Mouse (Mus musculus) CH12.LX (cell line): Measurements from ENCODE around the gene Cdh9. TPM values are rescaled to one million over a fixed set of nuclear protein-coding genes. Genes with fewer than 3 reads are reported as not detected.

Experiments used
- DNase-seq: peaks from one replicate; pipeline ENCODE4 v3.0.0-alpha.2; 2013; ENCODE audit errors: extremely low read depth
- H3K27ac ChIP-seq: 2 replicates; pipeline ENCODE4 v1.5.1; 2012; ENCODE audit warnings: low read depth, mild to moderate bottlenecking, control low read depth, moderate library complexity; ENCODE audit not compliant: insufficient read depth
- H3K27me3 ChIP-seq: replicated peaks from 2 replicates; pipeline ENCODE3; 2012; ENCODE audit warnings: inconsistent platforms
- H3K36me3 ChIP-seq, 2 experiments: replicated peaks in 1 of 2; 2 replicates each; pipeline versions ENCODE3 to v1.6.1; 2012; ENCODE audit warnings: inconsistent platforms in 1 of 2, low read length in 1 of 2, mild to moderate bottlenecking in 1 of 2, mixed read lengths in 1 of 2, moderate library complexity in 1 of 2; ENCODE audit not compliant: control insufficient read depth in 1 of 2, insufficient read depth in 1 of 2
- H3K4me1 ChIP-seq, 2 experiments: 2 replicates each; pipeline ENCODE4 v1.6.1; 2012; ENCODE audit warnings: inconsistent platforms in 1 of 2, moderate library complexity in 1 of 2; ENCODE audit not compliant: insufficient read depth in 2 of 2, control insufficient read depth in 1 of 2
- H3K4me2 ChIP-seq: 2 replicates; pipeline ENCODE4 v1.6.1; 2012; ENCODE audit warnings: low read depth, mild to moderate bottlenecking, control low read depth; ENCODE audit not compliant: poor library complexity, insufficient read depth, severe bottlenecking
- H3K4me3 ChIP-seq, 3 experiments: fragments of 150-350 bp in 1 of 3; sonication (generic) in 1 of 3; replicated peaks in 1 of 3; 2 replicates each; pipeline versions ENCODE3 to v1.5.1; 2011 to 2012; ENCODE audit warnings: low read depth in 2 of 3, low read length in 2 of 3, mild to moderate bottlenecking in 2 of 3, moderate library complexity in 2 of 3, control low read depth in 1 of 3, improper control_type of control experiment in 1 of 3, inconsistent platforms in 1 of 3, mixed read lengths in 1 of 3; ENCODE audit not compliant: poor library complexity in 1 of 3
- H3K79me2 ChIP-seq: replicated peaks from 2 replicates; pipeline ENCODE4 v1.6.1; 2012; ENCODE audit warnings: mild to moderate bottlenecking, moderate library complexity; ENCODE audit not compliant: control insufficient read depth, poor library complexity, insufficient read depth, severe bottlenecking; ENCODE audit errors: extremely low read depth
- H3K9ac ChIP-seq: 2 replicates; pipeline ENCODE4 v1.6.1; 2012; ENCODE audit warnings: low read depth, mild to moderate bottlenecking, control low read depth, moderate library complexity; ENCODE audit not compliant: insufficient read depth
- H3K9me3 ChIP-seq: replicated peaks from 2 replicates; pipeline ENCODE3; 2012; ENCODE audit warnings: low read length, inconsistent platforms, mixed read lengths
- CHD1 ChIP-seq: IDR thresholded peaks from 2 replicates; pipeline ENCODE4 v1.6.1; 2012; ENCODE audit warnings: low read depth, low read length, improper control_type of control experiment, inconsistent platforms
- CHD2 ChIP-seq: IDR thresholded peaks from 2 replicates; pipeline ENCODE4 v1.6.1; 2011; ENCODE audit warnings: low read length, improper control_type of control experiment
- CTCF ChIP-seq, 2 experiments: IDR thresholded peaks in 1 of 2; conservative IDR thresholded peaks in 1 of 2; 2 replicates each; pipeline ENCODE4 v1.5.1; 2011 to 2012; ENCODE audit warnings: low read depth in 2 of 2, low read length in 2 of 2, improper control_type of control experiment in 1 of 2, inconsistent platforms in 1 of 2, mild to moderate bottlenecking in 1 of 2, moderate library complexity in 1 of 2
- EP300 ChIP-seq: IDR thresholded peaks from 2 replicates; pipeline ENCODE4 v1.6.1; 2011; ENCODE audit warnings: low read length, improper control_type of control experiment
- JUN ChIP-seq: IDR thresholded peaks from 2 replicates; pipeline ENCODE4 v1.6.1; 2011; ENCODE audit warnings: low read depth, mild to moderate bottlenecking, low read length, improper control_type of control experiment, moderate library complexity; ENCODE audit not compliant: insufficient read depth
- JUND ChIP-seq: conservative IDR thresholded peaks from 2 replicates; pipeline ENCODE4 v1.6.1; 2011; ENCODE audit warnings: low read depth, low read length, improper control_type of control experiment
- KAT2A ChIP-seq: IDR thresholded peaks from 2 replicates; pipeline ENCODE4 v1.6.1; 2012; ENCODE audit warnings: low read length, improper control_type of control experiment, inconsistent platforms; ENCODE audit not compliant: insufficient replicate concordance
- MAFK ChIP-seq: IDR thresholded peaks from 2 replicates; pipeline ENCODE4 v1.6.1; 2011; ENCODE audit warnings: low read length, improper control_type of control experiment; ENCODE audit not compliant: insufficient replicate concordance
- MAX ChIP-seq: IDR thresholded peaks from 2 replicates; pipeline ENCODE4 v1.6.1; 2011; ENCODE audit warnings: low read length, improper control_type of control experiment
- MEF2A ChIP-seq: IDR thresholded peaks from 2 replicates; pipeline ENCODE4 v1.6.1; 2014; ENCODE audit warnings: low read depth, mild to moderate bottlenecking, inconsistent platforms, low read length, improper control_type of control experiment, borderline replicate concordance
- PAX5 ChIP-seq: IDR thresholded peaks from 2 replicates; pipeline ENCODE4 v1.6.1; 2012; ENCODE audit warnings: low read length, inconsistent platforms, mixed read lengths
- POLR2A ChIP-seq: IDR thresholded peaks from 2 replicates; pipeline ENCODE4 v1.6.1; 2011; ENCODE audit warnings: low read depth, mild to moderate bottlenecking, improper control_type of control experiment, low read length
- POLR2AphosphoS2 ChIP-seq: IDR thresholded peaks from 2 replicates; pipeline ENCODE4 v1.6.1; 2011; ENCODE audit warnings: low read depth, low read length, improper control_type of control experiment
- RAD21 ChIP-seq: IDR thresholded peaks from 2 replicates; pipeline ENCODE4 v1.6.1; 2011; ENCODE audit warnings: low read depth, mild to moderate bottlenecking, low read length, improper control_type of control experiment, moderate library complexity
- RCOR1 ChIP-seq: conservative IDR thresholded peaks from 2 replicates; pipeline ENCODE4 v1.6.1; 2012; ENCODE audit warnings: low read depth, mild to moderate bottlenecking, inconsistent platforms, low read length, improper control_type of control experiment
- TBP ChIP-seq: conservative IDR thresholded peaks from 2 replicates; pipeline ENCODE4 v1.6.1; 2011; ENCODE audit warnings: low read depth, low read length, improper control_type of control experiment
- USF1 ChIP-seq: IDR thresholded peaks from 2 replicates; pipeline ENCODE4 v1.6.1; 2014; ENCODE audit warnings: low read depth, mild to moderate bottlenecking, inconsistent platforms, low read length, improper control_type of control experiment
- USF2 ChIP-seq: conservative IDR thresholded peaks from 2 replicates; pipeline ENCODE4 v1.6.1; 2011; ENCODE audit warnings: low read depth, low read length, improper control_type of control experiment
- dilution Hi-C: fragments of 300-500 bp; cut with MboI; formaldehyde crosslinking; loops from 2 replicates; pipeline ENCODE4 v1.14.3; 2020; ENCODE audit warnings: low sequenced_read_pairs; ENCODE audit not compliant: extremely low pct_unique_long_range_greater_than_20kb, extremely low pct_ligation_motif_present
- in situ Hi-C: fragments of 300-500 bp; cut with MboI; formaldehyde crosslinking; loops from 3 replicates; pipeline ENCODE4 v1.14.3; 2019; ENCODE audit warnings: low sequenced_read_pairs, low pct_ligation_motif_present, low pct_unique_long_range_greater_than_20kb, mixed read lengths
- polyA plus RNA-seq: library from polyadenylated mRNA; unstranded; fragments of >175 nt; gene quantifications from 2 replicates; pipeline ENCODE4 v1.2.1, GENCODE M21; 2012; ENCODE audit warnings: low read depth; ENCODE audit not compliant: insufficient read length
- total RNA-seq, 2 experiments: library from RNA; depleted of rRNA; stranded (reverse); fragments of 300-350 nt in 1 of 2; fragments of >200 nt in 1 of 2; gene quantifications; 2 replicates each; pipeline ENCODE4 v1.2.3; 2012 to 2014

The Cdh9 gene
- total and polyA plus RNA-seq, 3 experiments, result not detected

DNA sequence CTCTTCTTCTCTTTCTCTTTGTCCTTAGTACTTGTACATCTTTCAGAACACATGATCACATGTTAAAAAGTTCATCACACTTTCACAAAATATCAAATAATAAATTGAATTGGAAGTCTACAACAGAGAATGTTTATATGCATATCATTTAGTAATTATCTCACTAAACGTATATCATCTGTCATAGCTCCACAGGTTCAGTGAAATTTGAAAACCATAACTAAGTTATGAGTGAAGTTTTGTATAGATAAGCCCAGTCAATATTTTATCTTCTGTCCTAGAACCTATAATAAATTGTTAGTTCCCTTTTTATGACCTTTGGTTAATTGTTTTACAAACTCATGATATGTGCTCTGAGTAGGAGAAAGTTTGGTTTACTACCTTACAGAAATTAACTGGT is 106.2 kb downstream of the Cdh9 start:
- Histone ChIP-seq H3K9ac (no peak overlapping the region), H3K79me2 (no peaks in the 10 kb centered on the region), H3K27ac (no peak overlapping the region), H3K27me3 (no peaks in the 10 kb centered on the region)
- no peak for DNase-seq
- dilution Hi-C loops, result no loop called here
- TF ChIP-seq KAT2A, result no peak
- TF ChIP-seq RCOR1, result no peak
- no peak for TF ChIP-seq USF1
- no peak for TF ChIP-seq USF2
- no peak for TF ChIP-seq CTCF (conservative IDR thresholded peaks at IDR 0.05 in 1 of 2, IDR thresholded peaks at IDR 0.05 in 1 of 2; ENCODE audit: low read depth in 2 of 2, low read length in 2 of 2)
- no peak for TF ChIP-seq RAD21
- no peak for TF ChIP-seq MAX
- no peak for TF ChIP-seq MEF2A
- no peak for TF ChIP-seq CHD1
- TF ChIP-seq MAFK, result no peak
- TF ChIP-seq, all 38 proteins: peak for 0
- Histone ChIP-seq H3K36me3 (no peaks in the 10 kb centered on the region), H3K9me3 (peaks cover 42% of the 10 kb centered on the region), H3K4me1 (no peaks in the 10 kb centered on the region), H3K4me3 (no peak overlapping the region), H3K4me2 (no peak overlapping the region)
- in situ Hi-C loops, result no loop called here

DNA sequence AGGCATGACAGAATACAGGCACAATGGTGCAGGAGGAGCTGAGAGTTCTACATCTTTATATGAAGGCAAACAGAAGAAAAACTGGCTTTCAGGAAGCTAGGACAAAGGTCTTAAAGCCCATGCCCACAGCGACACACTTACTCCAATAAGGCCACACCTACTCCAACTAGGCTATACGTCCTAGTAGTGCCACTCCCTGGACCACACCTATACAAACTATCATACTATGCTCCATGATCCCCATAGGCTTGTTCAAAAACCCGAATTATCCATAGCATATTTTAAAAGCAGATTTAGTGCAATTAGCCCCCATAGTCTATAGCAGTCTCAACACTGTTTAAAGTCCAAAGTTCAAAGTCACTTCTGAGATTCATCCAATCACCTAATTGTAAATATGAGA is 154.0 kb downstream of the Cdh9 start:
- Histone ChIP-seq H3K9me3 (peaks cover 37% of the 10 kb centered on the region), H3K79me2 (no peaks in the 10 kb centered on the region), H3K4me3 (no peak overlapping the region), H3K27me3 (no peaks in the 10 kb centered on the region), H3K27ac (no peak overlapping the region), H3K9ac (no peak overlapping the region), H3K4me2 (no peak overlapping the region), H3K4me1 (no peaks in the 10 kb centered on the region), H3K36me3 (no peaks in the 10 kb centered on the region)
- in situ Hi-C loops, result no loop called here
- no peak for TF ChIP-seq POLR2AphosphoS2
- TF ChIP-seq POLR2A, result no peak
- no peak for TF ChIP-seq EP300
- no peak for TF ChIP-seq JUND
- no peak for TF ChIP-seq RAD21
- TF ChIP-seq CHD2, result no peak
- TF ChIP-seq TBP, result no peak
- TF ChIP-seq KAT2A, result no peak
- no peak for TF ChIP-seq PAX5
- TF ChIP-seq MEF2A, result no peak
- no peak for TF ChIP-seq JUN
- dilution Hi-C loops, result no loop called here
- no peak for DNase-seq
